ENCODE assay signal across 11 mouse cellular contexts in genomic region chr11:46302471-46302870, GRCm38 (mm10).
"Had no signal": no experiment of that assay in that cellular context is flagged by ENCODE, and none has a peak within 500 bp of the region (broad histone marks: within the 10 kb centered on the region; RNA-seq: fewer than 3 reads in every experiment).

No protein-coding gene starts in this region.

- H3K9me3 ChIP-seq: limb, embryonic 12.5 days; midbrain, embryonic 13.5 days; neural tube, embryonic 15.5 days had no signal

- H3K36me3 ChIP-seq: limb, embryonic 12.5 days; neural tube, embryonic 15.5 days had no signal

- ATAC-seq: inflammation-experienced regulatory T-cells, adult 6 months; intestine, postnatal 0 days; midbrain, embryonic 13.5 days had no signal

- H3K4me2 ChIP-seq: limb, embryonic 12.5 days; midbrain, embryonic 13.5 days; neural tube, embryonic 15.5 days had no signal

- DNase-seq: liver; lung, adult 18-20 months; thymus, postnatal 4 days had no signal

- H3K9ac ChIP-seq: limb, embryonic 12.5 days; liver, embryonic 14.5 days; midbrain, embryonic 13.5 days; neural tube, embryonic 15.5 days had no signal

- H3K4me3 ChIP-seq: limb, embryonic 12.5 days; midbrain, embryonic 13.5 days; myocyte; neural tube, embryonic 15.5 days had no signal

- H3K27ac ChIP-seq: limb, embryonic 12.5 days; liver, embryonic 14.5 days; midbrain, embryonic 13.5 days; neural tube, embryonic 15.5 days; stomach, postnatal 0 days had no signal

- H3K27me3 ChIP-seq: limb, embryonic 12.5 days; midbrain, embryonic 13.5 days; neural tube, embryonic 15.5 days had no signal
